In the genomic region with DNA sequence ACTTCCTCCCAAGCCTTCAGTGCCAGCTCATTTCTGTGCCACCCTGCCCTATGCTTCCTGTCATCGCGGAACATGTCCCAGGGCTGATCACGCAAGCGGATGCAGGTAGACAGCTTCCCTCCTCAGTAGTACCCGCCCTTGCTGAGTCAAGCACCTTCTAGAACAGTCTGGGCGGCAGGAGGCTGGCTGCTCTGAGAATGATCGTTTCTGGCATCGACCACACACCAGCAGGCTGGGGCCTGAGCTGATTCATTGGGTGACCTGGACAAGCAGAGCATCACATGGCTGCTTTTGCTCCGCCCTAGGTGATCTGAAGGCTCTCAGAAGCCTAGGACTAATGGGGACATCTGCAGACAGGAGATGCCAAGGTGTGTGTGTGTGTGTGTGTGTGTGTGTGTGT, we compare ENCODE assay signal across 15 mouse cellular contexts. TPM values are rescaled to one million over a fixed set of nuclear protein-coding genes. Genes with fewer than 3 reads are reported as not detected.
A peak's percentile ranks its signal among the peaks of the same experiment; 100 is the strongest.
DNase-seq lines count a peak whose midpoint lies in the region; ATAC-seq and TF ChIP-seq lines count a peak whose summit lies in the region.
"Had no signal": no experiment of that assay in that cellular context is flagged by ENCODE, and none has a peak within 500 bp of the region (broad histone marks: within the 10 kb centered on the region; RNA-seq: fewer than 3 reads in every experiment).

No protein-coding gene starts in this region.

- DNase-seq in kidney, adult 2 months = peak; percentile 8
- DNase-seq in CH12.LX (ENCODE audit: extremely low read depth) = peak; percentile 77
- DNase-seq in induced T-regulatory cell, adult 2 months (ENCODE audit: low read depth) = peak; percentile 96
- peak; percentile 26 to 43 for DNase-seq in thymus, postnatal 10 days (ENCODE audit: low spot score in 2 of 2)
- DNase-seq in gastrocnemius, postnatal 10 days = no peak
- DNase-seq in kidney, adult 9 months = no peak
- no peak for DNase-seq in forebrain, embryonic 14.5 days (ENCODE audit: low spot score)
- DNase-seq: kidney, postnatal 36 days; lung, postnatal 14 days; right cerebral cortex, postnatal 25 days had no signal

- no peaks in the 10 kb centered on the region for H3K4me1 ChIP-seq in kidney, adult 2 months (ENCODE audit: control insufficient read depth, insufficient read depth, low read length)
- peaks cover 9% of the 10 kb centered on the region for H3K4me1 ChIP-seq in kidney, embryonic 14.5 days (ENCODE audit: control insufficient read depth, insufficient read depth, low read length)
- peaks cover 20 to 78% of the 10 kb centered on the region in 2 experiments for H3K4me1 ChIP-seq in CH12.LX (ENCODE audit: control insufficient read depth in 1 of 2, insufficient read depth in 2 of 2)
- peaks cover 12% of the 10 kb centered on the region for H3K4me1 ChIP-seq in forebrain, embryonic 14.5 days (ENCODE audit: control insufficient read depth, insufficient read depth, low read length)

- no peak for ATAC-seq in kidney, embryonic 14.5 days (ENCODE audit: low FRiP score, low TSS enrichment)
- no peak for ATAC-seq in forebrain, embryonic 14.5 days
- ATAC-seq: midbrain, embryonic 16.5 days had no signal

- no peak for TF ChIP-seq POLR2A in kidney, adult 2 months (IDR thresholded peaks at IDR 0.05; ENCODE audit: low read depth, low read length)
- peak; percentile 37; the same call in 1 of the 2 replicates for TF ChIP-seq POLR2A in CH12.LX (IDR thresholded peaks at IDR 0.05; ENCODE audit: low read depth, low read length)

- dilution Hi-C loops in CH12.LX (cut with MboI; ENCODE audit: extremely low pct_ligation_motif_present, extremely low pct_unique_long_range_greater_than_20kb, low sequenced_read_pairs) = no loop called here

- in situ Hi-C loops in CH12.LX (cut with MboI; ENCODE audit: low pct_ligation_motif_present, low pct_unique_long_range_greater_than_20kb, low sequenced_read_pairs) = no loop called here

- no peak for TF ChIP-seq CTCF in kidney, adult 2 months (conservative IDR thresholded peaks at IDR 0.05; ENCODE audit: insufficient read depth, insufficient read length, low read depth, low read length)
- TF ChIP-seq CTCF in CH12.LX (conservative IDR thresholded peaks at IDR 0.05 in 1 of 2, IDR thresholded peaks at IDR 0.05 in 1 of 2; ENCODE audit: low read depth in 2 of 2, low read length in 2 of 2) = no peak

- H3K27ac ChIP-seq in kidney, adult 2 months (ENCODE audit: insufficient read depth, low read depth, low read length) = no peak overlapping the region
- H3K27ac ChIP-seq in kidney, embryonic 14.5 days (ENCODE audit: low read depth, low read length) = no peak overlapping the region
- no peak overlapping the region for H3K27ac ChIP-seq in CH12.LX (ENCODE audit: insufficient read depth, low read depth)
- H3K27ac ChIP-seq in forebrain, embryonic 14.5 days (ENCODE audit: low read depth, low read length) = no peak overlapping the region
- H3K27ac ChIP-seq: heart, embryonic 13.5 days; hindbrain, embryonic 15.5 days; neural tube, embryonic 15.5 days had no signal

- H3K4me2 ChIP-seq in kidney, embryonic 14.5 days (replicated peaks; ENCODE audit: low read depth, low read length) = no peak overlapping the region
- no peak overlapping the region; the same call in 1 of the 2 replicates for H3K4me2 ChIP-seq in CH12.LX (ENCODE audit: insufficient read depth, low read depth, poor library complexity, severe bottlenecking)
- H3K4me2 ChIP-seq in forebrain, embryonic 14.5 days (ENCODE audit: low read length) = no peak overlapping the region
- H3K4me2 ChIP-seq: heart, embryonic 13.5 days; hindbrain, embryonic 15.5 days; neural tube, embryonic 15.5 days had no signal

- WGBS in kidney, adult 2 months = 86% methylated on average over 9 of the region's 9 CpGs
- WGBS in kidney, embryonic 14.5 days = 86% methylated on average over 9 of the region's 9 CpGs
- WGBS in forebrain, embryonic 14.5 days = 90% methylated on average over 9 of the region's 9 CpGs

- H3K79me2 ChIP-seq in CH12.LX (replicated peaks; ENCODE audit: control insufficient read depth, extremely low read depth, insufficient read depth, poor library complexity, severe bottlenecking) = no peaks in the 10 kb centered on the region

- TF ChIP-seq EP300 in CH12.LX (IDR thresholded peaks at IDR 0.05; ENCODE audit: low read length) = no peak; the same call in 1 of the 2 replicates

- no peak overlapping the region for H3K9ac ChIP-seq in kidney, embryonic 14.5 days (ENCODE audit: low read depth, low read length)
- no peak overlapping the region for H3K9ac ChIP-seq in CH12.LX (ENCODE audit: insufficient read depth, low read depth)
- no peak overlapping the region for H3K9ac ChIP-seq in forebrain, embryonic 14.5 days (ENCODE audit: low read length)
- H3K9ac ChIP-seq: heart, embryonic 13.5 days; hindbrain, embryonic 15.5 days; neural tube, embryonic 15.5 days had no signal

- no peaks in the 10 kb centered on the region for H3K36me3 ChIP-seq in kidney, adult 2 months (ENCODE audit: control insufficient read depth, insufficient read depth, low read length)
- H3K36me3 ChIP-seq in kidney, embryonic 14.5 days (ENCODE audit: control insufficient read depth, insufficient read depth, low read length) = no peaks in the 10 kb centered on the region
- H3K36me3 ChIP-seq in CH12.LX (replicated peaks in 1 of 2; ENCODE audit: control insufficient read depth in 1 of 2, insufficient read depth in 1 of 2, low read length in 1 of 2) = no peaks in the 10 kb centered on the region
- H3K36me3 ChIP-seq in forebrain, embryonic 14.5 days (ENCODE audit: control insufficient read depth, insufficient read depth, low read length) = no peaks in the 10 kb centered on the region
- H3K36me3 ChIP-seq: heart, embryonic 13.5 days; hindbrain, embryonic 15.5 days; neural tube, embryonic 15.5 days had no signal

- H3K9me3 ChIP-seq in kidney, embryonic 14.5 days (ENCODE audit: control insufficient read depth, low read length) = no peaks in the 10 kb centered on the region
- H3K9me3 ChIP-seq in CH12.LX (replicated peaks; ENCODE audit: low read length) = no peaks in the 10 kb centered on the region
- H3K9me3 ChIP-seq in forebrain, embryonic 14.5 days (replicated peaks; ENCODE audit: control insufficient read depth, low read length) = no peaks in the 10 kb centered on the region
- H3K9me3 ChIP-seq: heart, embryonic 13.5 days; hindbrain, embryonic 15.5 days; neural tube, embryonic 15.5 days had no signal

- no peaks in the 10 kb centered on the region for H3K27me3 ChIP-seq in kidney, adult 2 months (replicated peaks; ENCODE audit: control insufficient read depth, insufficient read depth, low read length)
- peaks cover 18% of the 10 kb centered on the region for H3K27me3 ChIP-seq in kidney, embryonic 14.5 days (ENCODE audit: control insufficient read depth, insufficient read depth, low read length)
- no peaks in the 10 kb centered on the region for H3K27me3 ChIP-seq in CH12.LX (replicated peaks)
- peaks cover 17% of the 10 kb centered on the region for H3K27me3 ChIP-seq in forebrain, embryonic 14.5 days (replicated peaks; ENCODE audit: control insufficient read depth, insufficient read depth, low read length)

- H3K4me3 ChIP-seq in kidney, adult 2 months (ENCODE audit: insufficient read depth, low read depth, low read length) = no peak overlapping the region
- H3K4me3 ChIP-seq in kidney, embryonic 14.5 days (ENCODE audit: low read length) = no peak overlapping the region
- H3K4me3 ChIP-seq in CH12.LX (replicated peaks in 1 of 3; ENCODE audit: low read depth in 2 of 3, low read length in 2 of 3, poor library complexity in 1 of 3) = peak overlapping the region; percentile 10 to 39 (median 33)
- no peak overlapping the region for H3K4me3 ChIP-seq in forebrain, embryonic 14.5 days (ENCODE audit: low read depth, low read length)
- H3K4me3 ChIP-seq: heart, embryonic 13.5 days; hindbrain, embryonic 15.5 days; neural tube, embryonic 15.5 days had no signal

- no peak for TF ChIP-seq RAD21 in CH12.LX (IDR thresholded peaks at IDR 0.05; ENCODE audit: low read depth, low read length)

TF ChIP-seq in CH12.LX, 34 proteins besides CTCF, POLR2A, EP300 and RAD21:
- TF ChIP-seq KAT2A (IDR thresholded peaks at IDR 0.05; ENCODE audit: insufficient replicate concordance, low read length) = no peak
- no peak for TF ChIP-seq ZKSCAN1 (IDR thresholded peaks at IDR 0.05; ENCODE audit: borderline replicate concordance, low read depth, low read length)
- TF ChIP-seq MAX (IDR thresholded peaks at IDR 0.05; ENCODE audit: low read length) = 0 out of 2 replicates have a peak, but pooled peaks have one; percentile 26
- TF ChIP-seq USF1 (IDR thresholded peaks at IDR 0.05; ENCODE audit: low read depth, low read length) = peak; percentile 45
- peak; percentile 43; the same call in 1 of the 2 replicates for TF ChIP-seq ELF1 (IDR thresholded peaks at IDR 0.05; ENCODE audit: low read depth, low read length)
- no peak for TF ChIP-seq MXI1 (IDR thresholded peaks at IDR 0.05; ENCODE audit: low read depth, low read length)

RNA-seq across cellular contexts. Expression of a gene that starts 4.2 kb away (rescaled TPM):
- 0.50 and 1.9 TPM in 2 replicates for polyA plus RNA-seq in kidney, adult 2 months (2012; rRNA removed)
- 0.14 and 0.34 TPM in 2 replicates for polyA plus RNA-seq in kidney, embryonic 14.5 days (2014; fragmentation: Nextera tagmentation; extraction: Ambion mirVana)
- total RNA-seq in CH12.LX (2012; rRNA removed) = 2.3 and 4.2 TPM in 2 replicates
- total RNA-seq in CH12.LX (2014; rRNA removed) = 1.2 TPM in 2 replicates
- 1.5 and 1.6 TPM in 2 replicates for polyA plus RNA-seq in CH12.LX (2012; ENCODE audit: insufficient read length, low read depth)
- total RNA-seq in gastrocnemius, postnatal 10 days (2021) = under 1 TPM; 0.09 to 0.63 TPM
- 0.55 and 0.84 TPM in 2 replicates for polyA plus RNA-seq in forebrain, embryonic 14.5 days (2014; fragmentation: Nextera tagmentation; extraction: Ambion mirVana)

Comparison
In these comparisons a context has a peak if more than half of its experiments do, and no peak if none do; other contexts are left out.
1. DNase-seq: peak in kidney, adult 2 months (single experiment), CH12.LX (single experiment), induced T-regulatory cell, adult 2 months (single experiment) and thymus, postnatal 10 days (2 of 2); none in gastrocnemius, postnatal 10 days (single experiment), kidney, adult 9 months (single experiment) and forebrain, embryonic 14.5 days (single experiment).
2. H3K4me3 ChIP-seq: peak in CH12.LX (3 of 3); none in kidney, adult 2 months (single experiment), kidney, embryonic 14.5 days (single experiment) and forebrain, embryonic 14.5 days (single experiment).